In the genomic region with DNA sequence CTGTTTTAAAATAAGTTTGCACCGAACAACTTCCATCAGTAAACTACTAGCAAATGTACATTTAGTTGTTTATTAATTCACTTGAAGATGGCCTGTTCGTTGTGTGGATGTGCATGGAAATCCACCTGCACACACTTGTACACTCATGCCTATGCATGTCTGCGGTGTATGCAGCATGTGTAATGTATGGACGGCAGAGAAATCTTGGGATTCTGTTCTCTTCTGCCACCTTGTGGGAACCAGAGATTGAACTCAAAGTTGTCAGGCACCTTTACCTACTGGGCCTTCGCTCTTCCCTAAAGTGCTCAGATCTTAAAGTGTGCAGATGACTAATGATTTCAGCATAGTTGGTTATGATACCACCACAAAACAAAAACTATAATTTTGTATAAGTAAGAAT, we compare ENCODE assay signal across 8 mouse cellular contexts.
DNase-seq lines count a peak whose midpoint lies in the region; ATAC-seq and TF ChIP-seq lines count a peak whose summit lies in the region.

No protein-coding gene starts in this region.

- no peak for TF ChIP-seq POLR2A in brain, embryonic 14.5 days (IDR thresholded peaks at IDR 0.05; ENCODE audit: borderline replicate concordance, extremely low read depth, insufficient read depth, insufficient read length, poor library complexity, severe bottlenecking)
- TF ChIP-seq POLR2A in thymus, adult 2 months (IDR thresholded peaks at IDR 0.05; ENCODE audit: control insufficient read depth, extremely low read depth, insufficient read depth, low read length, poor library complexity), result no peak

- intact Hi-C loops in left cerebral cortex, postnatal 4 days (cut with DNase I), result loop anchor here (5.0 to 10.0 kb wide), 2 partner anchors 138 to 511 kb away; a partner anchor contains a TSS

- no peaks in the 10 kb centered on the region for H3K36me3 ChIP-seq in hindbrain, embryonic 13.5 days
- H3K36me3 ChIP-seq in midbrain, embryonic 11.5 days (ENCODE audit: control insufficient read depth, insufficient read depth, low read length), result no peaks in the 10 kb centered on the region
- no peaks in the 10 kb centered on the region for H3K36me3 ChIP-seq in thymus, adult 2 months (ENCODE audit: control insufficient read depth, insufficient read depth, low read length)

- H3K4me2 ChIP-seq in hindbrain, embryonic 13.5 days, result no peak overlapping the region
- no peak overlapping the region for H3K4me2 ChIP-seq in midbrain, embryonic 11.5 days

- TF ChIP-seq CTCF in brain, embryonic 14.5 days (IDR thresholded peaks at IDR 0.05; ENCODE audit: borderline replicate concordance, extremely low read depth, insufficient read depth, insufficient read length), result peak; percentile 64; the same call in 1 of the 2 replicates
- no peak for TF ChIP-seq CTCF in thymus, adult 2 months (IDR thresholded peaks at IDR 0.05; ENCODE audit: borderline replicate concordance, control insufficient read depth, extremely low read depth, insufficient read depth, low read length, poor library complexity)

- no peaks in the 10 kb centered on the region for H3K9me3 ChIP-seq in hindbrain, embryonic 13.5 days
- H3K9me3 ChIP-seq in midbrain, embryonic 11.5 days (ENCODE audit: control insufficient read depth, low read length), result no peaks in the 10 kb centered on the region

- H3K4me1 ChIP-seq in hindbrain, embryonic 13.5 days (replicated peaks), result no peaks in the 10 kb centered on the region
- no peaks in the 10 kb centered on the region for H3K4me1 ChIP-seq in midbrain, embryonic 11.5 days (ENCODE audit: control insufficient read depth, insufficient read depth, low read length)
- H3K4me1 ChIP-seq in thymus, adult 2 months (replicated peaks; ENCODE audit: control insufficient read depth, insufficient read depth, low read length), result no peaks in the 10 kb centered on the region

- no peak overlapping the region for H3K27ac ChIP-seq in hindbrain, embryonic 13.5 days
- no peak overlapping the region for H3K27ac ChIP-seq in midbrain, embryonic 11.5 days (ENCODE audit: low read depth, low read length)
- no peak overlapping the region for H3K27ac ChIP-seq in thymus, adult 2 months (ENCODE audit: control insufficient read depth, insufficient read depth, low read length)

- WGBS in hindbrain, embryonic 13.5 days, result 47% methylated on average over 5 of the region's 5 CpGs
- 52% methylated on average over 5 of the region's 5 CpGs for WGBS in midbrain, embryonic 11.5 days
- WGBS in thymus, adult 2 months, result 66% methylated on average over 5 of the region's 5 CpGs

- no peaks in the 10 kb centered on the region for H3K27me3 ChIP-seq in hindbrain, embryonic 13.5 days
- H3K27me3 ChIP-seq in midbrain, embryonic 11.5 days (ENCODE audit: control insufficient read depth, insufficient read depth, low read length), result no peaks in the 10 kb centered on the region
- no peaks in the 10 kb centered on the region for H3K27me3 ChIP-seq in thymus, adult 2 months (ENCODE audit: control insufficient read depth, insufficient read depth, low read length)

- peak; percentile 80 for ATAC-seq in hindbrain, embryonic 13.5 days (ENCODE audit: low FRiP score)
- peak; percentile 81 for ATAC-seq in midbrain, embryonic 11.5 days (ENCODE audit: low FRiP score)

- no peak overlapping the region for H3K9ac ChIP-seq in hindbrain, embryonic 13.5 days
- no peak overlapping the region for H3K9ac ChIP-seq in midbrain, embryonic 11.5 days (ENCODE audit: low read length)

- no peak overlapping the region for H3K4me3 ChIP-seq in hindbrain, embryonic 13.5 days
- no peak overlapping the region for H3K4me3 ChIP-seq in midbrain, embryonic 11.5 days (ENCODE audit: low read depth, low read length)
- no peak overlapping the region for H3K4me3 ChIP-seq in thymus, adult 2 months (ENCODE audit: control insufficient read depth, insufficient read depth, low read length)

- DNase-seq in left cerebral cortex, adult 11 months (ENCODE audit: low spot score), result peak; percentile 29
- no peak for DNase-seq in left cerebral cortex, postnatal 4 days
- DNase-seq in brain, embryonic 14.5 days (ENCODE audit: low read depth), result peak; percentile 81
- DNase-seq in midbrain, embryonic 11.5 days (ENCODE audit: low spot score, missing footprints), result no peak
- DNase-seq in spleen, postnatal 4 days (ENCODE audit: low spot score in 2 of 2), result no peak
- DNase-seq in thymus, postnatal 0 days (ENCODE audit: low spot score), result no peak
- DNase-seq in thymus, adult 2 months, result no peak

Comparison
In these comparisons a context has a peak if more than half of its experiments do, and no peak if none do; other contexts are left out.
1. DNase-seq: peak in left cerebral cortex, adult 11 months (single experiment) and brain, embryonic 14.5 days (single experiment); none in left cerebral cortex, postnatal 4 days (single experiment), midbrain, embryonic 11.5 days (single experiment), spleen, postnatal 4 days (0 of 2), thymus, postnatal 0 days (single experiment) and thymus, adult 2 months (single experiment).